8 mouse cellular contexts compared by ENCODE assay signal in the genomic region with DNA sequence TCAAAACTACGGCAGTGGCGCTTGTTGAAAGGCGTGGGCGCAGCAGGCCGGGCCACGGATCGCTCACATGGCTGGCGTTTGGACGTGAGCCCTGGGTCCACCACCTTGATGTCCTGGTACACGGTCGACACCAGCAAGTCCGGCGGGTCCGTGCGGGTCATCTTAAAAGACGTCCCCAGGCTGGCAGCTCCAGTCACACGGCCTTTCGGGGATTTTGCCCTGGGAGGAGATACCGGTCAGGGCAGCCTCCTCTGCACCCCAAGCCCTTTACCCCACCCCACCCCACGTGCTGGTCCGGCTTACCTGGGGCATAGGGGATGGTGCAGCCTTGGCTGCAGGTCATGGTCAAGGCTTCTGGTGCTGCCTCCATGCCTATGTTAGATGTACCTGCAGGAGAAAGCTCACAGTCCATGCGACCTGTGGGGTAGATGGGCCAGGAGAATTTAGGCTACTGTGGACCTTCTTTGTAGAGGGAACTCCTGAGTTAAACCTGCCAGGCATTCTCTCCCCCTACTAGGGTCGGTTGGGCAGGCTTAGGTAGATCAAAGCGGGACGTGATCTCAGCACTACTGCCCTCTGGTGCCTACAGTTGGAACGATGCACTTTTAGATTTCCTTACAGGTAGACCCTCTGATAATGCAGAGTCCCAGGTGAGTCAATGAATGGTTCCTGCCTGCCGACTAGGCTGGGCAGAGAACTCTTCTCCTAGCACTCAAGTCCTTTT. TPM values are rescaled to one million over a fixed set of nuclear protein-coding genes. Genes with fewer than 3 reads are reported as not detected.
DNase-seq lines count a peak whose midpoint lies in the region; ATAC-seq and TF ChIP-seq lines count a peak whose summit lies in the region.

No protein-coding gene starts in this region.

- no peak overlapping the region for H3K9ac ChIP-seq in heart, embryonic 11.5 days (ENCODE audit: low read depth, low read length)
- H3K9ac ChIP-seq in forebrain, embryonic 15.5 days (replicated peaks) = no peak overlapping the region
- no peak overlapping the region for H3K9ac ChIP-seq in kidney, postnatal 0 days (ENCODE audit: low read depth, low read length)
- H3K9ac ChIP-seq in lung, postnatal 0 days (replicated peaks; ENCODE audit: low read depth) = no peak overlapping the region

- H3K4me2 ChIP-seq in heart, embryonic 11.5 days = peak overlapping the region; percentile 52
- H3K4me2 ChIP-seq in forebrain, embryonic 15.5 days (replicated peaks) = peak overlapping the region; percentile 8; the same call in 1 of the 2 replicates
- H3K4me2 ChIP-seq in kidney, postnatal 0 days (ENCODE audit: low read length) = peak overlapping the region; percentile 36
- H3K4me2 ChIP-seq in lung, postnatal 0 days (replicated peaks; ENCODE audit: low read depth, low read length) = peak overlapping the region; percentile 33; the same call in 1 of the 2 replicates

- peak; percentile 69 for TF ChIP-seq CTCF in kidney, postnatal 0 days (IDR thresholded peaks at IDR 0.05; ENCODE audit: low read depth)
- TF ChIP-seq CTCF in lung, postnatal 0 days (IDR thresholded peaks at IDR 0.05) = peak; percentile 68
- peak; percentile 75; the same call in 1 of the 2 replicates for TF ChIP-seq CTCF in small intestine, adult 2 months (IDR thresholded peaks at IDR 0.05; ENCODE audit: extremely low read depth, insufficient read length, insufficient replicate concordance, low read depth, low read length)

- TF ChIP-seq POLR2A in small intestine, adult 2 months (IDR thresholded peaks at IDR 0.05; ENCODE audit: low read depth, low read length) = no peak

- H3K27ac ChIP-seq in heart, embryonic 11.5 days (ENCODE audit: low read depth, low read length) = no peak overlapping the region
- no peak overlapping the region for H3K27ac ChIP-seq in brown adipose tissue, adult 24 weeks (replicated peaks; ENCODE audit: low read depth, low read length)
- no peak overlapping the region for H3K27ac ChIP-seq in forebrain, embryonic 15.5 days (replicated peaks)
- H3K27ac ChIP-seq in kidney, postnatal 0 days = no peak overlapping the region
- no peak overlapping the region for H3K27ac ChIP-seq in lung, postnatal 0 days (ENCODE audit: low read length)
- no peak overlapping the region for H3K27ac ChIP-seq in small intestine, adult 2 months (ENCODE audit: insufficient read depth, low read depth, low read length)

- 8% methylated on average over 27 of the region's 27 CpGs for WGBS in heart, embryonic 11.5 days (ENCODE audit: insufficient replicate concordance)
- 8% methylated on average over 27 of the region's 27 CpGs for WGBS in forebrain, embryonic 15.5 days
- WGBS in kidney, postnatal 0 days = 3% methylated on average over 21 of the region's 27 CpGs
- 5% methylated on average over 27 of the region's 27 CpGs for WGBS in lung, postnatal 0 days
- WGBS in small intestine, adult 2 months = 2% methylated on average over 27 of the region's 27 CpGs

- DNase-seq in heart, adult 8-10 months (ENCODE audit: low spot score) = no peak
- DNase-seq in kidney, postnatal 0 days (ENCODE audit: low spot score) = peak; percentile 61
- DNase-seq in lung, postnatal 0 days (ENCODE audit: low spot score) = peak; percentile 43
- no peak for DNase-seq in adrenal gland, postnatal 25 days

- H3K4me3 ChIP-seq in heart, embryonic 11.5 days (ENCODE audit: low read depth, low read length) = peak overlapping the region; percentile 21
- H3K4me3 ChIP-seq in brown adipose tissue, adult 24 weeks (ENCODE audit: insufficient read depth, low read depth, low read length) = peak overlapping the region; percentile 7
- H3K4me3 ChIP-seq in forebrain, embryonic 15.5 days = peak overlapping the region; percentile 22
- H3K4me3 ChIP-seq in kidney, postnatal 0 days (replicated peaks; ENCODE audit: low read depth, low read length) = peak overlapping the region; percentile 25
- H3K4me3 ChIP-seq in lung, postnatal 0 days (ENCODE audit: low read depth, low read length) = peak overlapping the region; percentile 24; the same call in 1 of the 2 replicates
- H3K4me3 ChIP-seq in small intestine, adult 2 months (ENCODE audit: low read depth, low read length) = peak overlapping the region; percentile 25

- ATAC-seq in heart, embryonic 11.5 days (replicated peaks; ENCODE audit: insufficient number of reproducible peaks, low FRiP score, low TSS enrichment) = no peak
- no peak for ATAC-seq in forebrain, embryonic 15.5 days (replicated peaks)
- ATAC-seq in kidney, postnatal 0 days (replicated peaks; ENCODE audit: low FRiP score, low read depth) = no peak
- ATAC-seq in lung, postnatal 0 days = no peak

- peaks cover 47% of the 10 kb centered on the region for H3K4me1 ChIP-seq in heart, embryonic 11.5 days (ENCODE audit: control insufficient read depth, insufficient read depth, low read length)
- peaks cover 3% of the 10 kb centered on the region; the same call in 1 of the 2 replicates for H3K4me1 ChIP-seq in brown adipose tissue, adult 24 weeks (ENCODE audit: control insufficient read depth, insufficient read depth, insufficient read length, low read length)
- peaks cover 65% of the 10 kb centered on the region for H3K4me1 ChIP-seq in forebrain, embryonic 15.5 days
- peaks cover 46% of the 10 kb centered on the region for H3K4me1 ChIP-seq in kidney, postnatal 0 days (replicated peaks; ENCODE audit: insufficient read depth, low read length)
- H3K4me1 ChIP-seq in lung, postnatal 0 days (ENCODE audit: insufficient read depth, low read depth, low read length) = peaks cover 28% of the 10 kb centered on the region
- H3K4me1 ChIP-seq in small intestine, adult 2 months (ENCODE audit: control insufficient read depth, insufficient read depth, insufficient read length, low read length) = peaks cover 30% of the 10 kb centered on the region

- TF ChIP-seq EP300 in lung, postnatal 0 days (IDR thresholded peaks at IDR 0.05) = no peak

- H3K36me3 ChIP-seq in heart, embryonic 11.5 days (ENCODE audit: control insufficient read depth, insufficient read depth, low read length) = peaks cover 7% of the 10 kb centered on the region
- H3K36me3 ChIP-seq in forebrain, embryonic 15.5 days = peaks cover 13% of the 10 kb centered on the region
- H3K36me3 ChIP-seq in kidney, postnatal 0 days (ENCODE audit: insufficient read depth, low read length) = peaks cover 10% of the 10 kb centered on the region
- H3K36me3 ChIP-seq in lung, postnatal 0 days (ENCODE audit: insufficient read depth, low read length) = no peaks in the 10 kb centered on the region
- H3K36me3 ChIP-seq in small intestine, adult 2 months (ENCODE audit: control insufficient read depth, insufficient read depth, low read length) = peaks cover 7% of the 10 kb centered on the region

- peaks cover 52% of the 10 kb centered on the region for H3K27me3 ChIP-seq in heart, embryonic 11.5 days (ENCODE audit: control insufficient read depth, insufficient read depth, low read length)
- H3K27me3 ChIP-seq in forebrain, embryonic 15.5 days = peaks cover 57% of the 10 kb centered on the region
- peaks cover 51% of the 10 kb centered on the region for H3K27me3 ChIP-seq in kidney, postnatal 0 days (ENCODE audit: insufficient read depth, low read length)
- peaks cover 53% of the 10 kb centered on the region for H3K27me3 ChIP-seq in lung, postnatal 0 days (replicated peaks; ENCODE audit: insufficient read depth, low read length)
- peaks cover 36% of the 10 kb centered on the region for H3K27me3 ChIP-seq in small intestine, adult 2 months (ENCODE audit: control insufficient read depth, insufficient read depth, low read length)

- no peaks in the 10 kb centered on the region for H3K9me3 ChIP-seq in heart, embryonic 11.5 days (replicated peaks; ENCODE audit: control insufficient read depth, low read length)
- H3K9me3 ChIP-seq in forebrain, embryonic 15.5 days = no peaks in the 10 kb centered on the region
- no peaks in the 10 kb centered on the region for H3K9me3 ChIP-seq in kidney, postnatal 0 days (replicated peaks; ENCODE audit: low read length)
- H3K9me3 ChIP-seq in lung, postnatal 0 days (ENCODE audit: low read length) = no peaks in the 10 kb centered on the region

RNA-seq across cellular contexts. Expression of gene Ajm1, which starts 1.7 kb away (rescaled TPM):
- 0.21 TPM in 1 of 2 replicates, not detected in the other for polyA plus RNA-seq in heart, embryonic 11.5 days (2014; fragmentation: Nextera tagmentation; extraction: Ambion mirVana)
- under 1 TPM; 0.09 to 0.38 (median 0.25) TPM for total RNA-seq in heart, adult 8-10 months (2022)
- polyA plus RNA-seq in brown adipose tissue, adult 24 weeks (2012; ENCODE audit: insufficient read depth, insufficient read length, missing spikeins) = 0.44 TPM in 1 of 2 replicates, not detected in the other
- 5.5 and 5.9 TPM in 2 replicates for polyA plus RNA-seq in forebrain, embryonic 15.5 days (2015; fragmentation: Nextera tagmentation; extraction: Ambion mirVana)
- polyA plus RNA-seq in kidney, postnatal 0 days (2015; fragmentation: Nextera tagmentation; extraction: Ambion mirVana) = 0.15 and 0.16 TPM in 2 replicates
- 0.07 TPM in 1 of 2 replicates, not detected in the other for polyA plus RNA-seq in lung, postnatal 0 days (2015; fragmentation: Nextera tagmentation; extraction: Ambion mirVana)
- 1.7 and 2.2 TPM in 2 replicates for polyA plus RNA-seq in small intestine, adult 2 months (2012; rRNA removed)
- 1.6 and 2.6 TPM in 2 replicates for total RNA-seq in adrenal gland, postnatal 25 days (2021)

RNA-seq across cellular contexts. Expression of gene Phpt1, which starts 4.9 kb away (rescaled TPM):
- polyA plus RNA-seq in heart, embryonic 11.5 days (2014; fragmentation: Nextera tagmentation; extraction: Ambion mirVana) = 167 and 172 TPM in 2 replicates
- total RNA-seq in heart, adult 8-10 months (2022) = 10 to 100 TPM; 58.2 to 72.2 (median 65.4) TPM
- polyA plus RNA-seq in brown adipose tissue, adult 24 weeks (2012; ENCODE audit: insufficient read depth, insufficient read length, missing spikeins) = 70.7 and 86.8 TPM in 2 replicates
- 151 and 158 TPM in 2 replicates for polyA plus RNA-seq in forebrain, embryonic 15.5 days (2015; fragmentation: Nextera tagmentation; extraction: Ambion mirVana)
- polyA plus RNA-seq in kidney, postnatal 0 days (2015; fragmentation: Nextera tagmentation; extraction: Ambion mirVana) = 197 TPM in 2 replicates
- 97.7 and 103 TPM in 2 replicates for polyA plus RNA-seq in lung, postnatal 0 days (2015; fragmentation: Nextera tagmentation; extraction: Ambion mirVana)
- 15.8 and 29.7 TPM in 2 replicates for polyA plus RNA-seq in small intestine, adult 2 months (2012; rRNA removed)
- 42.8 and 60.5 TPM in 2 replicates for total RNA-seq in adrenal gland, postnatal 25 days (2021)

RNA-seq across cellular contexts. Expression of gene Mamdc4, which starts 5.3 kb away (rescaled TPM):
- polyA plus RNA-seq in heart, embryonic 11.5 days (2014; fragmentation: Nextera tagmentation; extraction: Ambion mirVana) = 3.2 and 5.5 TPM in 2 replicates
- total RNA-seq in heart, adult 8-10 months (2022) = 1 to 10 TPM; 1.1 to 2.2 (median 1.5) TPM
- polyA plus RNA-seq in brown adipose tissue, adult 24 weeks (2012; ENCODE audit: insufficient read depth, insufficient read length, missing spikeins) = 0.36 and 0.54 TPM in 2 replicates
- 4.2 and 5.3 TPM in 2 replicates for polyA plus RNA-seq in forebrain, embryonic 15.5 days (2015; fragmentation: Nextera tagmentation; extraction: Ambion mirVana)
- polyA plus RNA-seq in kidney, postnatal 0 days (2015; fragmentation: Nextera tagmentation; extraction: Ambion mirVana) = 0.59 and 0.85 TPM in 2 replicates
- polyA plus RNA-seq in lung, postnatal 0 days (2015; fragmentation: Nextera tagmentation; extraction: Ambion mirVana) = 0.31 and 1.2 TPM in 2 replicates
- 0.52 and 1.1 TPM in 2 replicates for polyA plus RNA-seq in small intestine, adult 2 months (2012; rRNA removed)
- 4.6 and 17.3 TPM in 2 replicates for total RNA-seq in adrenal gland, postnatal 25 days (2021)

RNA-seq across cellular contexts. Expression of gene Edf1, which starts 22.3 kb away (rescaled TPM):
- polyA plus RNA-seq in heart, embryonic 11.5 days (2014; fragmentation: Nextera tagmentation; extraction: Ambion mirVana) = 318 and 356 TPM in 2 replicates
- total RNA-seq in heart, adult 8-10 months (2022) = 100 to 1,000 TPM; 156 to 257 (median 210) TPM
- 398 and 454 TPM in 2 replicates for polyA plus RNA-seq in brown adipose tissue, adult 24 weeks (2012; ENCODE audit: insufficient read depth, insufficient read length, missing spikeins)
- polyA plus RNA-seq in forebrain, embryonic 15.5 days (2015; fragmentation: Nextera tagmentation; extraction: Ambion mirVana) = 368 and 393 TPM in 2 replicates
- polyA plus RNA-seq in kidney, postnatal 0 days (2015; fragmentation: Nextera tagmentation; extraction: Ambion mirVana) = 351 and 379 TPM in 2 replicates
- polyA plus RNA-seq in lung, postnatal 0 days (2015; fragmentation: Nextera tagmentation; extraction: Ambion mirVana) = 297 and 329 TPM in 2 replicates
- polyA plus RNA-seq in small intestine, adult 2 months (2012; rRNA removed) = 209 and 413 TPM in 2 replicates
- total RNA-seq in adrenal gland, postnatal 25 days (2021) = 270 and 317 TPM in 2 replicates

RNA-seq across cellular contexts. Expression of gene Rabl6, which starts 28.4 kb away (rescaled TPM):
- polyA plus RNA-seq in heart, embryonic 11.5 days (2014; fragmentation: Nextera tagmentation; extraction: Ambion mirVana) = 35.9 and 40.0 TPM in 2 replicates
- total RNA-seq in heart, adult 8-10 months (2022) = 10 to 100 TPM; 67.3 to 75.3 (median 71.3) TPM
- polyA plus RNA-seq in brown adipose tissue, adult 24 weeks (2012; ENCODE audit: insufficient read depth, insufficient read length, missing spikeins) = 29.2 and 42.8 TPM in 2 replicates
- 78.8 and 81.1 TPM in 2 replicates for polyA plus RNA-seq in forebrain, embryonic 15.5 days (2015; fragmentation: Nextera tagmentation; extraction: Ambion mirVana)
- polyA plus RNA-seq in kidney, postnatal 0 days (2015; fragmentation: Nextera tagmentation; extraction: Ambion mirVana) = 45.6 and 56.9 TPM in 2 replicates
- 34.7 and 41.2 TPM in 2 replicates for polyA plus RNA-seq in lung, postnatal 0 days (2015; fragmentation: Nextera tagmentation; extraction: Ambion mirVana)
- polyA plus RNA-seq in small intestine, adult 2 months (2012; rRNA removed) = 35.3 and 47.6 TPM in 2 replicates
- total RNA-seq in adrenal gland, postnatal 25 days (2021) = 108 and 118 TPM in 2 replicates

Comparison
In these comparisons a context has a peak if more than half of its experiments do, and no peak if none do; other contexts are left out.
1. DNase-seq: peak in kidney, postnatal 0 days (single experiment) and lung, postnatal 0 days (single experiment); none in heart, adult 8-10 months (single experiment) and adrenal gland, postnatal 25 days (single experiment).
2. Peak in every context shown above with its lines, with median percentiles within 50 percentile points of each other: H3K4me2 ChIP-seq, H3K4me3 ChIP-seq and CTCF ChIP-seq.